Mouse (Mus musculus) Patski (cell line): ENCODE data around the gene Alg14. TPM values are rescaled to one million over a fixed set of nuclear protein-coding genes. Genes with fewer than 3 reads are reported as not detected.

Source experiments
- ATAC-seq: fragments of 100-300 bp; one replicate; pipeline ENCODE4 v1.8.0; 2021
- CTCF ChIA-PET: fragments of 350-600 bp; sonication (Branson Sonifier 250); formaldehyde crosslinking; loops from one replicate; lab custom pipeline; 2022; ENCODE audit warnings: inconsistent platforms; lab: Charles Lee
- POLR2A ChIA-PET: fragments of 350-600 bp; sonication (Branson Sonifier 250); formaldehyde crosslinking; loops from one replicate; lab custom pipeline; 2022; ENCODE audit warnings: antibody characterized with exemption, inconsistent platforms; lab: Charles Lee
- DNase-seq: peaks from one replicate; pipeline ENCODE4 v3.0.0-alpha.2; 2011; ENCODE audit warnings: low read depth, low spot score
- H3K27me3 ChIP-seq: fragments of 371-371 bp; one replicate; pipeline ENCODE4 v1.5.1; 2021
- CTCF ChIP-seq: fragments of 100-300 bp; IDR thresholded peaks from one replicate; pipeline ENCODE4 v1.5.1; 2021
- in situ Hi-C: fragments of 300-500 bp; cut with MboI; formaldehyde crosslinking; loops from 3 replicates; pipeline ENCODE4 v1.11.1; 2018; ENCODE audit warnings: low pct_unique_long_range_greater_than_20kb, mixed read lengths
- polyA plus RNA-seq: library from polyadenylated mRNA; unstranded; gene quantifications from one replicate; pipeline ENCODE4 v1.2.3, GENCODE M21; 2021

Alg14 gene
- polyA plus RNA-seq: 53.5 TPM

DNA sequence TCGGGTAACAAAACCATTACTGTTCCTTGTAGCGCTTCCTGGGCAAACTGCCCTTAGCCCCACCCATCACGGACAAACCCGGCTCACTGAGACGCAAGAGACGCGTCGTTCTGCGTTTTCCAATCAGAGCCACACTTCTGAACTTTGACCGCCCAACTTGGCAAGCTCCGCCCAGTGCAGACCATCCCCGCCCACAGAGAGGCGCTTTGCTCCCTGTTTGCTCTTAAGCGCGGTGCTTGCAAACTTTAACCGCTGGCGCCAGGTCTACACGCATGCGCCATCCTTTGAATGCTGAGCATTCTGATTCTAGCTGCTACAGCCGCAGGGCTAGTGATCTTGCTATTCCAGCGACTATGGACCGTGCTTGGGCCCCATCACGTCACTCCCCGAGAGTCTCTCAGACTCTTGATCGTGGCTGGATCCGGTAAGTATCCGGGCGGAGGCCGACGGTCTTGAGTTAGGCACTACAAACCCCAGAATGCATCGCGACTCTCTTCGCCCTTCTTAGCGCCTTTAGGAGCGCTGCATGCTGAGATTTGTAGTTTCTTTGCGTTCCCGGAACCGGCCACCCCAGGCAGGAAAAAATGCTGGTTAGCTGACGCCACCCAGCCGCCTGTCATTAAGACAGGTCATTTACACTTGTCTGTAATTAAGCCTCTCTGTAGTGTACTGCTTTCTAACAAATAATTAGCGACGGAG is at the start of gene Alg14:
Gene Alg14, plus strand, starts transcription at position 214 of the 699 bp plus-strand sequence.
- CTCF ChIA-PET: interaction anchor here (0.8 to 0.9 kb wide), 2 partner anchors 17 to 120 kb away, joined by 3 to 4 read pairs; partner anchors contain the start of gene Rwdd3
- in situ Hi-C loops: no loop called here
- ATAC-seq (peak; percentile 97), DNase-seq (peak; percentile 98)
- no peaks in the 10 kb centered on the region for H3K27me3 ChIP-seq
- POLR2A ChIA-PET: interaction anchor here (0.6 to 0.7 kb wide), 2 partner anchors 655 to 1489 kb away, joined by 3 read pairs; no protein-coding TSS in a partner anchor
- no peak for TF ChIP-seq CTCF

DNA sequence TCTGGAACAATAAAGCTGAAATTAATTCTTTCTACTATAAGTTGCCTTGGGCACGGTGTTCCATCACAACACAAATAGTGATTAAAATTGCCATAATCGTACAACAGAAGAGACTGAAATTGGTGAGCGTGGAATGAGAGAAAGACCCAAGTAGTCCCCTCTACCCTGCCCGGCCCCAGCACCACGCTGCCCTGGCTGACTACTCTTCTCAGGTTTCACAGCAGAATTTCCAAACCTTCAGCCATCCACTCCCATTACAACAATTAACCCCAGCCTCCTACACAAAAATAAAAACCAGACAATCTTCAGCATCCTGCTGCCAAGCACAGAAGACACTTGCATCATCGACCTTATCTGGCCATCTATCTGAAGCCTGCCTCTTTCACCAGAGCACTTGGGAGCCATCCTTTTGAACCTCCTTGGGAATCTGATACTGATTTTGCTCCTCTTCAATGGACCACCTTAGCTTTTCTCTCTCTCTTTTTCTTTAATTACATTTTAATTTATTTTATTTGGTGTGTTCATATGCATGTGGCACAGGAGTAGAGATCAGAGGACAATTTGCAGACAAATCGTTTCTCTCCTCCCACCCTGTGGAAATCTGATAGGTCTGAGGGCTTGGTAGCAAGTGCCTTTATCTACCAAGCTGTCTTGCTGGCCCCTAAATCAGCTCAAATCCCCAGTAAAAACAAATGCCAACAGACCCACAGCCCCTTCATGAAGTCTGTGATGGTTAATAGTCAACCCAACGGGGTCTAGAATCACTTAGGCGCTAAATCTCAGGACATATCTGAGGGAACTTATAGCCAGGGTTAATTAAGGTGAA is 49.2 kb upstream of the Alg14 start:
- CTCF ChIA-PET: interaction anchor here (0.9 kb wide), 1 partner anchor 17 kb away, joined by 3 read pairs; no protein-coding TSS in a partner anchor
- H3K27me3 ChIP-seq: no peaks in the 10 kb centered on the region
- TF ChIP-seq CTCF: no peak
- DNase-seq (no peak), ATAC-seq (no peak)
- POLR2A ChIA-PET: no interaction called here
- in situ Hi-C loops: no loop called here

- CTCF ChIA-PET: interaction anchor here (1.4 kb wide), 1 partner anchor 28 kb away, joined by 4 read pairs; no protein-coding TSS in a partner anchor
- in situ Hi-C loops: no loop called here
- DNase-seq (no peak), ATAC-seq (no peak)
- no peaks in the 10 kb centered on the region for H3K27me3 ChIP-seq
- POLR2A ChIA-PET: no interaction called here
- no peak for TF ChIP-seq CTCF
Measured at GRCm38 (mm10) chr3:121242941-121243340, 48.6 kb upstream of the Alg14 start.

DNA sequence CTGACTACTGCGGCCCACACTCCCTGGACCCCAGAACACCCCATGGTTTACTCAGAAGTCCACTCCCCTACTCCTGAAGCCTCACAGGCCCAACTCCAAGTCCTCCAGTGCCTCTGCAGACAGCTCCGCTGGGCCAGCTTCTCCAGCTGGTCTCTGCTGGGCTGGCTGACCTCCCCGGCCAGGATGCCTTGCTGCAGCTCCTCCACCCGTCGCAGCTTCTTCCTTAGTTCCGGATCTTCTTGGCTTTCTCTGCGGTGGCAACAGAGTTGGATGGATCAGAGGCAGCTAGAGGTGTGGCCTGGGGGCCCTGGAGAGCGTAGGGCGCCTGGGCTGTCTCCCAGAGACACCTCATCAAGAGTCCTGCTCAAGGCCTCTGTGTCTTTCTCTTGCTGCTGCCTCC is 41.5 kb upstream of the Alg14 start:
- ChIA-PET CTCF (no interaction called here), POLR2A (no interaction called here)
- TF ChIP-seq CTCF: no peak
- in situ Hi-C loops: no loop called here
- H3K27me3 ChIP-seq: no peaks in the 10 kb centered on the region
- DNase-seq (no peak), ATAC-seq (no peak)

GRCm38 (mm10) chr3:121250576-121251433 is 40.8 kb upstream of the Alg14 start:
- CTCF ChIA-PET: no interaction called here
- DNase-seq (no peak), ATAC-seq (no peak)
- no peak for TF ChIP-seq CTCF
- H3K27me3 ChIP-seq: no peaks in the 10 kb centered on the region
- POLR2A ChIA-PET: no interaction called here
- in situ Hi-C loops: no loop called here

DNA sequence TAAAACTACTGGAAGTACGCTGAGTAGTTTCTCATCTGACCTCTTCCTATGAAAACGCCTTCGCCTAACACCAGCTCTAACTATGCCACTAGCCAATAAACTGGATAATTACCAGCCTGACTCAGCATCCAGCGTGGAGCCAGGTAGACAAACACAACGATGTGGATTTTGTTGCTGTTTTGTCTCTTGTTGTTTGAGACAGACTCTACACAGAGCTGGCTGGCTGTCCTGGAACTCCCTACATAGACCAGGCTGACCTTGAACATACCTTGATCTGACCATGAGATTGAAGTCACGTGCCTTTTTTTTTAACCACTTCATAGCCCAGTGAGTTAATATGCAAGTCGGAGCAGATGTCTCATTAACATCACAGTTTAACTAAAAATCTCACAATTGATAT is 36.1 kb upstream of the Alg14 start:
- in situ Hi-C loops: no loop called here

GRCm38 (mm10) chr3:121256131-121256530 is 35.4 kb upstream of the Alg14 start:
- POLR2A ChIA-PET: interaction anchor here (0.6 to 1.0 kb wide), 2 partner anchors 10 to 604 kb away, joined by 3 to 4 read pairs; no protein-coding TSS in a partner anchor
- DNase-seq (no peak), ATAC-seq (no peak)
- H3K27me3 ChIP-seq: peaks cover under 1% of the 10 kb centered on the region
- TF ChIP-seq CTCF: no peak
- CTCF ChIA-PET: interaction anchor here (1.1 to 1.6 kb wide), 4 partner anchors 8 to 85 kb away, joined by 3 to 4 read pairs (median 4); partner anchors contain the start of gene Rwdd3
- in situ Hi-C loops: no loop called here

More for the DNA sequence above, 36.1 kb upstream of the Alg14 start:
- ATAC-seq: no peak
- ChIA-PET POLR2A (no interaction called here), CTCF (interaction anchor here (1.4 to 1.6 kb wide), 2 partner anchors 8 to 19 kb away, joined by 3 to 4 read pairs; no protein-coding TSS in a partner anchor)
- no peak for TF ChIP-seq CTCF
- DNase-seq: no peak
- no peaks in the 10 kb centered on the region for H3K27me3 ChIP-seq

DNA sequence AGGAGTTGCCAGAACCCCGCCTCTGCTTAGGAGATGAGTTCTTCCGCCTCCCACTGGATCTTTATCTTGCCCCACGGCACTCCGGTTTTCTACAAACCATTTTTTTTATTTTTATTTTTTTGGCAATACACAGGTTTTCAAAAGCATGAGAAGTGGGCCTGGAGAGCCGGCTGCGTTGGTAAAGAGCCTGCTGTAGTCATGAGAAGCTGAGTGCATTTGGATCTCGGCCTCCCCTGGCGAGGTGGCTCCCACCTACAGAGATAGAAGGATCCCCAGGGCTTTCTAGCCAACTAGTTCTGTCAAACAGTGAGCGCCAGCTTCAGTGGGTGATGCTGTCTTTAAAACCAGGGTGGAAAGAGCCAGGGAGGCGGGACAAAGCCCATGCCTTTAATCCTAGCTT is 34.2 kb upstream of the Alg14 start:
- H3K27me3 ChIP-seq: peaks cover 13% of the 10 kb centered on the region
- ChIA-PET POLR2A (no interaction called here), CTCF (interaction anchor here (1.3 kb wide), 1 partner anchor 21 kb away, joined by 3 read pairs; no protein-coding TSS in a partner anchor)
- DNase-seq (no peak), ATAC-seq (no peak)
- in situ Hi-C loops: no loop called here
- TF ChIP-seq CTCF: no peak

GRCm38 (mm10) chr3:121258521-121259478 is 32.8 kb upstream of the Alg14 start:
- POLR2A ChIA-PET: no interaction called here
- ATAC-seq: no peak
- no peak for DNase-seq
- CTCF ChIA-PET: interaction anchor here (0.9 to 1.5 kb wide), 3 partner anchors 17 to 20 kb away, joined by 3 to 4 read pairs (median 3); no protein-coding TSS in a partner anchor
- no peak for TF ChIP-seq CTCF
- H3K27me3 ChIP-seq: peaks cover 13% of the 10 kb centered on the region
- in situ Hi-C loops: no loop called here
